Mouse (Mus musculus): ENCODE results near the gene Gadd45g.

- TF ChIP-seq CTCF (IDR thresholded peaks at IDR 0.05; ENCODE audit: control insufficient read depth, insufficient read depth, insufficient read length) (no peak), FOSL1 (IDR thresholded peaks at IDR 0.05; ENCODE audit: insufficient read depth, low read length, poor library complexity, severe bottlenecking) (no peak), USF1 (IDR thresholded peaks at IDR 0.05; ENCODE audit: low read depth) (no peak), MAX (IDR thresholded peaks at IDR 0.05) (no peak)
Observed at GRCm38 (mm10) chr13:51897579-51897978, 51.1 kb downstream of the Gadd45g start.
